Mouse (Mus musculus) liver, postnatal 0 days (tissue): ENCODE measurements at regions not wholly inside any gene's neighbourhood (a gene's known extent, or its start where the extent isn't known, plus 50 kb on each side); places are given as distances from the start of the nearest gene placed in this dataset.

Experiments
- CTCF ChIP-seq: sonication (generic); IDR thresholded peaks from 2 replicates; pipeline ENCODE4 v1.5.1; 2016; ENCODE audit warnings: antibody characterized with exemption, low read depth
- EP300 ChIP-seq: IDR thresholded peaks from 2 replicates; pipeline ENCODE4 v1.6.1; 2016; ENCODE audit warnings: antibody characterized with exemption, low read depth, mild to moderate bottlenecking

DNA sequence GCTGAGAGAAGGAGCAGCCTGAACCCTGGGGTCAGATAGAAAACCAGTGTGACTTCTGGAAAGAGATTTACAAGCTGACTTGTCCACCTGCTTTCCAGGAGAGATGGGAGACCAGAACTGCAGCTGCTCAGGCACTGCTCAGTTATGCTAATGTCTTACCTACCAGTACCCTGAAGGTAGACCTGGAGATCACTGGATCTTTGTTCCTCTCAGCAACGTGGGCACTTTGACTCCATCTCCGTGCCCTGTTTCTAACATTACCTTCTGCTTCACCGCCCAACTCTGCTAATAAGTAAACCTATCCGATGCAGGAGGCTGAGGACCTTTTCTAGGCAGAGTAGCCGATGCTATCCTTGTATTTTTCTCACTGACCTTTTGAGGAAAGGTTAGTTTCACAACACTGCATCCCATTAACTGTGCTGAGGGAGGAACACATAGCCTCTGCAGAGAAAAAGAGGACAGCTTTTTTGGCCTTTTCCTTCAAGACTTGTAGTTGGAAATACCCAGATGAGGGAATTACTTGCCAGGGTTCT lies 490.7 kb upstream of the Camk1g start:
- TF ChIP-seq CTCF (no peak), EP300 (no peak)
